Mouse (Mus musculus): ENCODE results near the gene Gm7954. TPM values are rescaled to one million over a fixed set of nuclear protein-coding genes. Genes with fewer than 3 reads are reported as not detected.

Gene Gm7954
- not detected for total RNA-seq (2023)

GRCm38 (mm10) chr14:41453418-41453817 lies at the start of gene Gm7954:
TSS of gene Gm7954 (minus strand) at chr14:41453518.

GRCm38 (mm10) chr14:41489385-41489784 lies 36.1 kb upstream of the Gm7954 start, which contains the start of gene Gm3486:
TSS of gene Gm3486 (minus strand) at chr14:41489485.

GRCm38 (mm10) chr14:41408181-41408580 lies 45.1 kb downstream of the Gm7954 start, which contains the start of gene Gm6482:
TSS of gene Gm6482 (minus strand) at chr14:41408281.

Other genes with a start within 250 kb of the Gm7954 start
- not detected for gene Gm2832, start 174.7 kb downstream of the Gm7954 start, total RNA-seq (2023)
- gene Gm5798, start 104.9 kb downstream of the Gm7954 start, total RNA-seq (2023), result not detected
- gene Gm7945, start 67.1 kb downstream of the Gm7954 start, total RNA-seq (2023), result not detected
- gene Gm6482, start 45.2 kb downstream of the Gm7954 start, total RNA-seq (2023), result not detected
- gene Gm3486, start 36.0 kb upstream of the Gm7954 start, total RNA-seq (2023), result not detected
- gene Gm7970, start 102.1 kb upstream of the Gm7954 start, total RNA-seq (2023), result not detected
- not detected for gene 1700049E17Rik2, start 119.7 kb upstream of the Gm7954 start, total RNA-seq (2023)
- not detected for gene Gm3072, start 171.1 kb upstream of the Gm7954 start, total RNA-seq (2023)
- gene Gm3676, start 193.0 kb upstream of the Gm7954 start, total RNA-seq (2023), result not detected
- gene Gm8068, start 248.4 kb upstream of the Gm7954 start, total RNA-seq (2023), result not detected